18 mouse cellular contexts compared by ENCODE assay signal in the genomic region with DNA sequence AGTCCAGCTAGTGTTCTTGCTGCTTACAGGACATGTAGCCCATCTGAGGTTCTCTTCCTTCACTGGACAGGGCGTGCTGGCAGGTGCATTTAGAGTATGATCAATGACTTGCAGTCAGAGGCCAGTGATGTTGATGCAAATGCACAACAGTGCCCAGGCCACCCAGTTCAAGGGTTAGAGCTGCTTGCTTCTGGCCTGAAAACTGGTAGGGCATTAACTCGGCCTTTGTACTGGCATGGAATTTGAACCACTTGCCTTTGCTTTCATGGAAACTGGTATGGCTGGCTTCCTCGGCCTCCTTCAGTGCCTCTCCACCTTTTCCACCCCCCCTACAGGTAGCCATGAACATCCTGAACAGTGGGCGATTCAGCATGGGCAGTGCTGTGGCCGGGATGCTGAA. TPM values are rescaled to one million over a fixed set of nuclear protein-coding genes. Genes with fewer than 3 reads are reported as not detected.
"Had no signal": no experiment of that assay in that cellular context is flagged by ENCODE, and none has a peak within 500 bp of the region (broad histone marks: within the 10 kb centered on the region; RNA-seq: fewer than 3 reads in every experiment).

No protein-coding gene starts in this region.

- ATAC-seq: intestine, embryonic 16.5 days; liver, postnatal 0 days; midbrain, embryonic 15.5 days had no signal

- H3K9ac ChIP-seq: liver, embryonic 13.5 days; liver, postnatal 0 days; lung, embryonic 15.5 days; midbrain, embryonic 15.5 days; neural tube, embryonic 12.5 days had no signal

- H3K4me3 ChIP-seq: left cerebral cortex, adult 2 months; limb, embryonic 10.5 days; liver, embryonic 13.5 days; lung, embryonic 15.5 days; megakaryocyte, embryonic 14.5 days; midbrain, embryonic 15.5 days; neural tube, embryonic 12.5 days had no signal

- H3K27me3 ChIP-seq: liver, embryonic 13.5 days; lung, embryonic 15.5 days; megakaryocyte, embryonic 14.5 days; midbrain, embryonic 15.5 days; neural tube, embryonic 12.5 days had no signal

- H3K4me2 ChIP-seq: liver, embryonic 13.5 days; lung, embryonic 15.5 days; midbrain, embryonic 11.5 days; midbrain, embryonic 15.5 days; neural tube, embryonic 12.5 days had no signal

- H3K9me3 ChIP-seq: limb, embryonic 10.5 days; liver, embryonic 13.5 days; lung, embryonic 15.5 days; megakaryocyte, embryonic 14.5 days; midbrain, embryonic 15.5 days; neural tube, embryonic 12.5 days had no signal

- H3K27ac ChIP-seq: left cerebral cortex, adult 2 months; limb, embryonic 10.5 days; liver, embryonic 13.5 days; lung, embryonic 15.5 days; macrophage; midbrain, embryonic 15.5 days; neural tube, embryonic 12.5 days; stomach, postnatal 0 days had no signal

- DNase-seq: liver, embryonic 13.5 days; liver, postnatal 0 days; lung, postnatal 14 days; thymus, postnatal 4 days had no signal

- H3K4me1 ChIP-seq: limb, embryonic 10.5 days; liver, embryonic 13.5 days; lung, embryonic 15.5 days; megakaryocyte, embryonic 14.5 days; midbrain, embryonic 15.5 days; neural tube, embryonic 12.5 days had no signal

RNA-seq across cellular contexts. Expression of a gene that starts 26.5 kb away (rescaled TPM):
- total RNA-seq: layer of hippocampus, postnatal 25 days; left cerebral cortex, adult 2 months; left cerebral cortex, postnatal 14 days; monocyte, adult 5-6 weeks had no signal
- polyA plus RNA-seq: intestine, embryonic 16.5 days; limb, embryonic 10.5 days; limb, embryonic 14.5 days; liver, embryonic 13.5 days; liver, postnatal 0 days; lung, embryonic 15.5 days; macrophage; midbrain, embryonic 11.5 days; midbrain, embryonic 15.5 days; neural tube, embryonic 12.5 days; stomach, postnatal 0 days had no signal
